Mouse (Mus musculus): ENCODE data around the gene Arhgap8.
"Not testable (repeated sequence)": the region's sequence is repeated elsewhere in the genome, so short reads cannot be mapped to it uniquely, and the experiment has no call there.

Arhgap8 gene

DNA sequence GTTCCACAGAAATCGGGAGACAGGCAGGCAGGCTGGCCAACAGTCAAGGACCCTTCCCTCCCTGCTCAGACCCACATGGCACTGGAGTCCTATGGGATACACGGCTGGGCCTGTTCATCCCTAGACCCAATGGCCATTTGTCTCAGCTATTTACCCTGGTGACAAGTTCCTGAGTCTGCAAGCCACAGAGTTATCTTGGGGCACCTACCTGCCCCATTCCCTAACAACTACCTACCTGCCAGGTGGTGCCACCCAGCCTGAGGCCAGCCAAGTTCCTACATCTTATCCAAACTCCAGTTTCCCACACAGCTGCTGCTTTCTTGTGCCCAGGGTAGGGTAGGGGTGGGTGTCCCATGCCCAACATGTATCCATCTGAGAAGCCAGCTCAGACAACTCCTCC, 21.7 kb upstream of the Arhgap8 start:
- no peak for DNase-seq (ENCODE audit: low spot score)

DNA sequence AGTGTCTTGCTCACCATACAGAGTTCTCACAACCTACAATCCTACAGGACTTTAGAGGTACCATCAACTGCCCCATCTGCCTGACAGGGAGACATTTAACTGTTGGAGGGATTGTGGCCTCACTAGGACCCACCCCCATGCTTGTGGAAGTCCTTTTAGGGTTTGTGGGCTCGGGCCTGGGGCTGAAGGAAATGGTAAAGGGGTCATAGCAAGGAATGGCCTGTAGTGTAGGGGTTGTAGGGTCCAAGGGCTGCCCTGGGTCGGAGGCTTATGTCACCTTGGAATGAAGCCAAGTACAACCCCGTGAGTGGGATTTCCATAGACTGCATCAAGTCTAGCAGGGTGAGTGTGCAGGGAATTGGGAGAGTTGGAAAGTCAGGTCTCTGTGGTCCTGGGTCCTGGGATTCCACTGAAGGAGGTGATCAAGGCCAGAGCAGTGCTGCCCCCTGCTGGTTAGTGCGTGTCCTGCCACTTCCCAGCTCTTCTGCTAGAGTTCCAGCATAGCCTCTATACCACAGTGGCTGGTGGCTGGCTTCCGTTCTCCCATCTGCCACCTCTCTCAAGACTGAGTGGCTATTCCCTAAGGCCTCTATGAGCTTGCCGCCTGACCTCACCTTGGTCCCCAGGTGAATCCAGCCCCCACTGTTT, 19.6 kb upstream of the Arhgap8 start:
- DNase-seq (ENCODE audit: low spot score) = peak; percentile 91

DNA sequence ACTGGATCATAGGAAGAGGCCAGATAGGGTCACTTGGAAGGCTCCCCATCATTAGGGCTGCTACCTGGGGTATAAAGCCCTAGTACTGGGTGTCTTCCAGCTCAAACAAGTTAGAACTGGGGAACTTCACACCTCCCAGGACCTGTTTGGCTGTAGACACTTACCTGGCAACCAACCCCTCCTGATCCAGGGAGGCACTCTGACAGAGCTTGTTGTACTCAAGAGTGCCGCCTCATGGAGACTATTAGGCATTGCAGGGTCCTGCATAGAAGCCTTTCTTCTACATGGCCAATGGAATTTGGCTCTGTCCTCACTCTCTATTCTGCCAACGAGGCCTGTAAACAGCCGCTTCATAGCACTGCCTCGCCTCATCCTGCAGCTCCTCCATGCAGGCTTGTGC, 17.9 kb upstream of the Arhgap8 start:
- peak; percentile 71 for DNase-seq (ENCODE audit: low spot score)

DNA sequence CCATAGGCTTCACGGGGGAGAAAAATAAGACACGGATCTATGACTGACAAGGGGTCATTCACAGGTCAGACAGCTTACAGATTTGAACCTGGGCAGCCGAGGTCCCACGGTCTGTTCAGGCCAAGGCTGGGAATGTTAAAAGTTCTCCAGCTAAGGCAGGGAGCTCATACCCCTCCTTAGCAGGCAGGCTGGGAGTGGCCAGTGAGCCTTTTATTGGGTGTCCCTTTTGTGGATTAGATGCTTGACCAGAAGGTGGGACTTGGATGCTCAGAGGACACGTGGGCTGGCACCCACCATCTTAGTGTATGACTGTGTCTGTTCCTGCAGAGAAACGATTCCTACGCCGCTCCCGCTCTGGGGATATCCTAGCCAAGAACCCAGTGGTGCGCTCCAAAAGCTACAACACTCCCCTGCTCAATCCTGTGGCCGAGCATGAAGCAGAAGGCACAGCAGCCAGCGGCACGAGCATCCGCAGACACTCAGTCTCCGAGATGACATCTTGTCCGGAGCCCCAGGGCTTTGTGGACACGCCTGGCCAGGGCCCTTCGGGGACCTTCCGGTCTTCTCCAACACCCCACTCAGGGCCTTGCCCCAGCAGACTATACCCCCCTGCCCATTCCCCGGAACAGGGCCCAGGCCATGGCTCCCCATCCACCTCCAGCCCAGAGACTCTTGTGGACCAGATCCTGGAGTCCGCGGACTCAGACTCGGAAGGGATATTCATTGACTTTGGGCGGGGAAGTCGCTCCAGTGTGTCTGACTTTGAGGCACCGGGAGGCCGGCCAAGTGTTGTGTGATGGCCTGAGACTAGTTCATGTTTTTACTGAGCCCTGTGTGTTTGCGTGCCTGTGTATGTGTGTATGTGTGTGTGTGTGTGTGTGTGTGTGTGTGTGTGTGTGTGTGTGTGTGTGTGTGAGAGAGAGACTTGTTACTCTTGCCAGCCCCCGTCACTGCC, 17.2 kb upstream of the Arhgap8 start:
- DNase-seq (ENCODE audit: low spot score) = no peak

DNA sequence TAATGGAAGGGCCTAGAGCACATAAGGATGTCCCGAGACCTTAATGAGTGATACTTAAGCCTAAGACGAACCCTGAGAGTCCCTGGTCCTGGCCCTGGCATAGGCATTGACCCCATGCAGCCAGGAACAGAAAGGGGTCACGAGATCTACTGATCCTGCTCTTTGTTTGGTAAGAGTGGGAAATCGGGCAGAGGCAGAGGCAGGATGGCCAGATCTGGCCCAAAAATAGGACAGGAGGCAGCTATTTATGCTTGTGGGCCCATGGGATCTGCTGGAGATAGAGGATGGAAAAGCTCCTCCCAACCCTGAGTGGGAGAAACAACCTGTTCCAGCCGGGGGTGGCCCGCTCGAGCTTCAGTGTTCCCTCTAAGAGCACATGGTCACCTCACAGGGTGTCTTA, 15.9 kb upstream of the Arhgap8 start:
- DNase-seq (ENCODE audit: low spot score) = no peak

DNA sequence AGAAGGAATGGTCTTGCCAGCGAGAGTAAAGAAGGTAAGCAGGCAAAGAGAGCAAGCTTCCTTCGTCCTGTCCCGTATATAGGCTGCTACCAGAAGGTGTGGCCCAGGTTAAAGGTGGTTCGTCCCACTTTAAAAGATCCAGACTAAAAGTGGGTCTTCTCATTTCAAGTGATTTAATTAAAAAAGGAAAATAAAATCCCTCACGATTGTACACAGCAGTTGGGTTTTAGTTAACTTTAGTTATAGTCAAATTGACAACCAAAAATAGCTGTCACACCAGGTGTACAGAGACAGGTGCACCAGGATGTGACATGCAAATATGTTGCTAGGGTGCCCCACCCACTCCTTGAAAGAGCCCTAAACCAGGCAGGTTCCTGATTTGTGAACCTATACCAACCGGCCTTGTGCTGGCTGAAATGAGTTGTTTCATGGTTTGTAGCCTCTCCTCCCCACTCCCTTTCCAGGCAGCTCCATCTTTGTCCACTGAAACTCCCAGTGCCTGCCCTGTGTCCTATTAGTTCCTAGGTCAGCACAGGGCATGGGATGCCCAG, 14.4 kb upstream of the Arhgap8 start:
- no peak for DNase-seq (ENCODE audit: low spot score)

DNA sequence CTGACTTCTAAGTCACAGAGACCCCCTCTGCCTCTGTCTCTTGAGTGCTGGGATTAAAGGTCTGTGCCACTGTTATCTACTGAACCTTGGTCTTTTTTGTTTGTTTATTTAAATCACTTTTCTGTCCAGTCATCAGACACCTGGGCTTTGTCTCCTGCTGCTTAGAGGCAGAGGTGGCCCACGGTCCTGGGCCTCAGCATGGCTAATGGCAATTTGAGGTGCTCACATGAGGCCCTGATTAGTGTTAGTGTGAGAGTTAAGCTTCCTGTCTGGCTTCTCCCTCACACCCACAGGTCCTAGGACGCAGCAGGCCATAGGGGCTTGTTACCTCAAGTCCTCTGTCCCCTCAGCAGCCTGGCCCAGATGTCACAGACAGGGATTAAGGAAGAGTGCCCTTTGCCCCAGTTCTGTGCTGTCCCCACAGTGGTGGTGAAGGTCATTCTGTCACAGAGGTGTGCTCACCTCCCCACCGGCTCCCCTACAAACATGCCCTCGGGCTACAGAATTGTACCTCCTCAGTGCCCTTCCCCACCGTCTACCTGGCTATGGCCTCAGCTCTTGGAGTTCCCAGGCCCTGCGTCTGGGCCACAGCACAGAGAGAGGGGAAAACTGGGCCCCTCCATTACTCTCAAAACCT, 12.8 kb upstream of the Arhgap8 start:
- DNase-seq (ENCODE audit: low spot score) = no peak

DNA sequence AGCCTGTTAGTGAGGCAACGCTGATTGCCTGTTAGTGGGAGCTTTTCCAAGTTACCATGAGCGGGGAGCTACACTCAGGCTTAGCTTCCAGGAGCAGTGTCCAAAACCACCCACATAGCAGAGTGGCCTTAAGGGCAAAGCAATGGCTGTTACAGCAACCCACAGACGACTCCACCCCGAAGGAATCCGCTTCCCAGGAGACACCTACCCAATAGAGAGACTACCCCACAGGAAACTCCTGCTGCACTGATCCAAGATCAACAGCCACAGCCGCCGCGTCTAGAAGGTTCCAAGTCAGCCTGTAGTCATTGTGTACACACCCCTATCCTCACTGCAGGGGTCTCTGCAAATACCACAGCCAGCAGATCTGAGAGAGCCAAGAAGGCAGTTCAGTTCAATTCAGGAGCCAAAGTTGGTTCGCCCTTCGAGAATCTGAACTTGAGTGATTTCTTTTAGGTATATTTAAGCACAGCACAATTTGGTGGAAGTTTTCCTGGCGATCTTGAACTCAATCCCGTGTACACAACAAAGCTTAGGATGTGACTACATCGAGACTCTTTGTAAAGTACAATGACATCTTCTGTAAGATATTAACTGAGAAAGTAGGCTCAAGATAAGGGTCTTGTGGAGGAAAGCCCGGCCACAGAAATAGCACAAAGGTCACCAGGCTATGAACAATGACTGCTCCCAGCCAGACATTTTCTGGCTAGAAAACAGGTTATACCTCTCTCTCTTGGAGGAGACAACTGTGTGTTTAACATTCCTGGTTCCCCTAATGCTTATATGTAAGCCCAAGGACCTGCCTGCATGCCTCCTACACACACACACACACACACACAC, 7.1 kb upstream of the Arhgap8 start:
- DNase-seq (ENCODE audit: low spot score) = no peak

DNA sequence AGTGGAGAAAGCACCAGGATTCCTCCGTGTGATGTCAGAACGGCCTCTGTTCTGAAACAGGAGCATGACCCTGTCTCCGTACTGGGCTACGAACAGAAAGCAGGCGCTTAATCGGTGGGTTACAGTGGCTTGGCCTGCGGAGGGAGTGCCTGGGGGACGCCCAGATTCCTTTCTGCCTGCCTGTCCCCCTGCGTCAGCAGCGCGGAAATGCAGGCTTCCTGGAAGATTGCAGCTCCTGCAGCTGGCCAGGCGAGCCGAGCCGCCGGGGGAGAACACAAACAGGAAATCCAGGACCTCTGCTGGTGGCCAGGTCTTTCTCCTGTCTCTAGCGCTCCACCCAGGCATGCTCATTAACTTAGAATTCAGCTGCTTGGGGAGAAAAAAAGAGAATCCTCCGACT, 5.1 kb upstream of the Arhgap8 start:
- DNase-seq (ENCODE audit: low spot score) = peak; percentile 89

DNA sequence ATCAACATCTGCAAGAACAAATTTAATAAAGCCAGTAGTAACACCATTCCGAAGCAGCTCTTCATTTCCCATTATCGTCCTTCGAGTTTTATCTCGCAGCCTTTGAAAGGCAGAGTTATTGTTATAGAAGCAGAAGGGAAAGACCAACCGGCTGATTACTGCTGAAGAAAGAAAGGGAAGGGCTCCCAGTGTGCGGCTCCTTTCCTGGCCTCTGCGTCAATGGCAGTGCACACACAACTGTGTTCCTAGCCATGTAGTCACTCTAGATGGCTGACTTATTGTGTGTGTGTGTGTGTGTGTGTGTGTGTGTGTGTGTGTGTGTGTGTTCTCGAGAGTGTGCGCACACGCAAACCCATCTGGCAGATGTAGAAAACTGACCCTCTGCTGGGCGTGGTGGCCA, 4.7 kb upstream of the Arhgap8 start:
- DNase-seq (ENCODE audit: low spot score) = no peak

DNA sequence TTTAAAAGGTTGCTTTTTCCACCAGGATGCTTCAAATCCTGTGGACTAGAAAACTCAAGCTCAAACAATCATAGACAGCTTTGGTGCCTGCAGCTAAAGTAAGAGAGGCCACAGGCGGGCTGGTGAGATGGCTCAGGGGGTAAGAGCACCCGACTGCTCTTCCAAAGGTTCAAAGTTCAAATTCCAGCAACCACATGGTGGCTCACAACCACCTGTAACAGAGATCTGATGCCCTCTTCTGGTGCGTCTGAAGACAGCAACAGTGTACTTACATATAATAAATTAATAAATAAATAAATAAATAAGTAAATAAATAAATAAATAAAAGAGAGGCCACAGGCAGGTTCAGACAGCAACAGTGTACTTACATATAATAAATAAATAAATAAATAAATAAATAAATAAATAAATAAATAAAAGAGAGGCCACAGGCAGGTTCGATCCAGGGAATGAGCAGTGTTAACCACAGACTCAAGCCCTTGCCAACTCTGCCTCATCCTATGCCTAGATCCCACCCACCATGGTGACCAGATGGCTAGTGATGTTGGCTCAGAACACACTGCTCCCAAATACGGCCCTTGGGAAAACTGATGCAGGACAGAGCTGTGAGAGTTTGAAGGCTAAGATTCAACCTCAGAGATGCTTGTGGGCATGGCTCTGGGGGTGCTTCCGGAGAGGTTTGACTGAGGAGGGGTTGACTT, 2.1 kb upstream of the Arhgap8 start:
- DNase-seq (ENCODE audit: low spot score) = not testable (repeated sequence)

DNA sequence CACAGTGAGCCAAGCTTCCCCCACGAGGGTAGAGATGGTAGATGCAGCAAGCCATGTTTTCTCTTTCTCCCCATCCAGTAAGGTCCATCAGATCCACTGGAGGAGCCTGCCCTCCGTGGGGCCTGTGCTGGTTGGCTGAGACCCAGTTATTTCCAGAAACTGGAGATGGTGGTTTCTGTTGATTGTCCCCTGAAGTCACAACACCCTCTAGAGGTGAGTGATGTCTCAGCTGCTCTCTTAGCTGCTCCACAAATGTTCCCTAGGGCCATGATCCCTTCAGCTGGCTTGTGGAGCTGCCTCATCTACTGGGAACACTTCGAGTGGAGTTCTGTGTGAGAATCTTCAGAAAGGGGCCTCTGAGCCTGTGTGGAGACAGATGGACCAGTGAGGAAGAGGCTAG, 1.1 kb upstream of the Arhgap8 start:
- no peak for DNase-seq (ENCODE audit: low spot score)

DNA sequence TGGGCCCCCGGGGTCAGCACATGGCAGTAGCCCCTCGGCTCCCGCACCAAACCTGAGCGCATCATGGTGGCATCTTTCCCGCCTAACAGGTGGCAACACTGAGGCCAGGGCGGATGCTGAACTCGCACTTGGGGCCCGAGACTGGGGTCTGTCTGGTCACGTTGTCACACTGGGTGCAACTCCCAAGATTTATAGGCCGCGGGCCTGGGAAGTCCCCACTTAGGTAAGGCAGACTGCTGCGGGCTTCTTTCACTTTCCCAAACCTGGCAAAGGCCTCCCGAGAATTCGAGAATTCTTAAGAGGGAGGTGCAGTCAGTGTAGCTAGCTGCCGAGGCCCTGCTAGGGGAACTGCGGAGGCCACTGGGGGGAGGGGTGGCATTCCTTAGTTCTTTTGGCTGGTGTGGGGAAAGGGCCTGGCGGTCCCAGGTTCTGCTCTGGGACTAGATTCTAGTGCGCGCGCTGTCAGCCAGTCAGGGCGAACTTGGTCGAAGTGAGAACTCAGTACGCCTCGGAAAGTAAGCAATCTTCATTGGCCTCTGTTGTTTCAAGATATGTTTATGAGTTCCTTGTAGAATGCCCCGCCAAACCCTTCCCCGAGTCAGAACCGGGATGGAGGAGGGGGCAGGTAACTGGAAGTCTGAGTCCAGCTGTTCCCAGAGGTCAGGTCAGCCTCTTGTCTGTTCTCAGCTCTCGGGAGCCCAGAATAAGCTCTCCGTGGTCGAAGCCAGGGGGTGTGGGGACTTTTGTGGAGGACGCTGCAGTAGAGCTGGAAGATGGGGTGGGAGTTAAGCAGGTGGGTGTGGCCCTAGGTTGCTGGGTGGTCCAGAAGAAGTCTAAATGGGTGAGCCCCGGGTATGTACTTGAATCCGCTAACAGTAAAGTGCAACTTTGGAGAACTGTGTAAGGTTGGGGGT, 696 bp downstream of the Arhgap8 start:
- DNase-seq (ENCODE audit: low spot score) = peak; percentile 46

DNA sequence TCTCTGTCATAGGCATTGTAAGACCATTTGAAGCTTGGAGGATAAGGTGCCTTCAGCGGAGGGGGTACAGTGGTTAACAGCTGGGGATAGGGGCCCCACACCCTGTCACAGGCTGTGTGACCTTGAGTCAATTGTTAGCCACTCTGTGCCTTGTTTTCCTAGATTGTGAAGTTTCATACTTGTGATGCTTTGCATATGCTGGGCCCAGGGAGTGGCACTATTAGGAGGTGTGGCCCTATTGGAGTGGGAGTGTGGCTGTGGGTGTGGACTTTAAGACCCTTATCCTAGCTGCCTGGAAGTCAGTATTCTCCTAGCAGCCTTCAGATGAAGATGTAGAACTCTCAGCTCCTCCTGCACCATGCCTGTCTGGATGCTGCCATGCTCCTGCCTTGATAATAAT, 3.8 kb downstream of the Arhgap8 start:
- DNase-seq (ENCODE audit: low spot score) = not testable (repeated sequence)

DNA sequence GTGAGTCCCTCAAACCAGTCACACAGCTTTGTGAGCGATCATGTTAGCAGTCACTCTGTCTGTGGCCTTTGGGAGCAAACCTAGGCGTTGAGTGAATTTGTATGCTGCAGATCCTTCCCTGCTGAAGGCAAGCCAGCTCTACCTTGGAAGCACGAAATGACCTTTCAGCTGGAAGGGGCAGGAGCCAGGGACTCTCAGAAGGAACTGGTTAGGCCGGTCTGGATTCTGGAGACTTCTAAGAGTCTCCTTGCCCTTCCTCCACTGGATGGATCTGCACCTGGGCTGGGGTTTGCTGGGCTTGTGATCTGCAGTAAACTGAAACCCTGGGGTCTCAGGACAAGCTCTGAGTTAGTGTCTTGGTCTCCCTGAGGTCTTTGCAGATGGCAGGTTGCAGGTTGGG, 4.3 kb downstream of the Arhgap8 start:
- no peak for DNase-seq (ENCODE audit: low spot score)

DNA sequence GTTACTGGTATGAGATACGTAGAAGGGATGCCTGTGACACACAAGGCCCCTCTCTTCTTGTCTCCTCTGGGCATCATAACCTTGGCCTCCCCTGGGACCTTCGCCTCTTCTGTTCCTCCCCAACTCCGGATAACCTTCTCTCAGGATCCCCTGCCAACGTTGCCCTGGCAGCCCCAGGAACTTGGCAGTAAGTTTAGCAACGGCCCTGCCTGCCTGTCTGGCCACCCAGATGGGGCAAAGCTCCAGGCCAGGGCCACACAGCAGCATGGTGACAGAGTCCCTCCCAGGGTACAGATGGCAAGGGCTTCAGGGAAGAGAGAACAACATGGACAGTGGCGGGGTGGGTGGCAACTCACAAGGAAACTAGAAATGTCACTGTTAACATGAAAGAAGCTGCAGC, 9.8 kb downstream of the Arhgap8 start:
- DNase-seq (ENCODE audit: low spot score) = no peak

DNA sequence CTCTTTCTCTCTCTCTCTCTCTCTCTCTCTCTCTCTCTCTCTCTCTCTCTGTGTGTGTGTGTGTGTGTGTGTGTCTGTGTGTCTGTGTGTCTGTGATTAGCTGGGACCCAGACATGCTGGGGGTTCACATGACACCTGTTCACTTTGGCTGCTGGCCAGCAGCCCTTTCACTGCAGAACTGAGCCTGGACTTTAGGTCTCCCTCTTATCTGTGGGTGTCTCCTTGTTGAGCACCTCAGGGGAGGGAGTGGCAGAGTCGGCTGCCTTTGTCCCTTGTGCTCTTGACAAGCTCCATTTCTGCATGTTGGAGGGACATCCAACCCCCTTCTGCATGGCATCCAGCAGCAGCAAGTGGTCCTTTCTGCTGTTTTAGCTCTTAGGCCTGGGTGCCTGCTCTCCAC, 11.0 kb downstream of the Arhgap8 start:
- no peak for DNase-seq (ENCODE audit: low spot score)

DNA sequence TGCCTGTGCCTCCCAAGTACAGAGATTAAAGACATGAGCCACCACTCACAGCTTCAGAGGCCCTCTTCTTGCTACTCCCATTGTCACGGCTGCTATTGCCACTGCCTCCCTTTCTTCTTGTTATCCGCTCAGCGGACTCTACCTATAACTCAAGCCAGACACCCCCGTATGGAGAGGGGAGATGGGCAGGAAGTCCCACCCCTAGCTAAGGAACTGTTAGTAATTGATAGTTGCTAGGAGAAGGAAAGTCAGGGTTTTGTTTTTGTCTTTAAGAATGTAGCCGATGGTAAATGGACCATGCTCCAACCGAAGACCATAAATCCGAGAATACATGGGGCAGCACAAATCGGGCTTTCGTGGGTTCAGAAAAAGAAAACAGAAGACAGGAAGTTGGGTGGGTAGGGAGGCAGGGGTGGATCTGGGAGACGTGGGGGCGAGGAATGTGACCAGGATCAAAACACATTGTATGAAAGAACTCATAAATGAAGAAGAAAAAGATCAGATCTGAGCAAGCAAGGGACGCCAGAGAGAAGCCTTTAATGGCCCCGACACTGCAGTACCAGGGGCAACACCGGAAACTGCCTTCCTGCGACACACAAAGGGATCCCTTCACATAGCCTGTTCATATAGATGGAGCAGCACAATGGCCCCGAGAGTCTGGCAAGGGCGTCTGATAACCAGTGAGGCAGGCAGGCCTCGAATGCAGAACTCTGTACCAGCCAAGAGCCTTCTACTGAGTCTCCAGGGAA, 12.0 kb downstream of the Arhgap8 start:
- DNase-seq (ENCODE audit: low spot score) = no peak

DNA sequence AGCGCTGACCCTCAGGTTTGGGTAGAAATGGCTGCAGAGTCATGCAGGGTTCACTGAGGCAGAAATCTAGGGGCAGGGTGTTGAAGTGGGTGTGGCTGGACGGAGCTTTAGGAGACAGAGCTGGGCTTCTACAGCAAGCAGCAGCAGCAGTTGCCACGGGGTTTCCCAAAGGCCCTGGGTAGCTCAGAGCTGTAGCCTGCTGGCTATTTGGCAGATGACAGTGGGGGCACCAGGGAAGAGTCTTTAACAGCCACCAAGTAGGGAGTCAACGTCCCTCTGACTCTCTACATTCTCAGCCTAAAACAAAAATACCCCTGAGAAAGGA, 12.5 kb downstream of the Arhgap8 start:
- DNase-seq (ENCODE audit: low spot score) = no peak

Measured in embryo, embryonic 10 days (tissue).